Mouse (Mus musculus) ES-Bruce4 (cell line): Measurements from ENCODE around the gene Cnn2. TPM values are rescaled to one million over a fixed set of nuclear protein-coding genes. Genes with fewer than 3 reads are reported as not detected.
A peak's percentile ranks its signal among the peaks of the same experiment; 100 is the strongest.
"Not testable (repeated sequence)": the region's sequence is repeated elsewhere in the genome, so short reads cannot be mapped to it uniquely, and the experiment has no call there.

Source experiments
- H3K27ac ChIP-seq: 2 replicates; pipeline ENCODE4 v1.5.1; 2012; ENCODE audit warnings: low read length, inconsistent platforms; ENCODE audit not compliant: insufficient read depth
- H3K27me3 ChIP-seq: 2 replicates; pipeline ENCODE4 v1.6.1; 2012; ENCODE audit warnings: mild to moderate bottlenecking, low read length, inconsistent platforms; ENCODE audit not compliant: control insufficient read depth, poor library complexity, insufficient read depth, severe bottlenecking
- H3K36me3 ChIP-seq: 2 replicates; pipeline ENCODE4 v1.6.1; 2012; ENCODE audit warnings: inconsistent platforms, mild to moderate bottlenecking, low read length, moderate library complexity; ENCODE audit not compliant: control insufficient read depth, poor library complexity, insufficient read depth, severe bottlenecking
- H3K4me1 ChIP-seq: one replicate; pipeline ENCODE4 v1.8.1; 2011; ENCODE audit warnings: low read length; ENCODE audit not compliant: control insufficient read depth, insufficient read depth
- H3K4me3 ChIP-seq: 2 replicates; pipeline ENCODE4 v1.5.1; 2011; ENCODE audit warnings: low read depth, mild to moderate bottlenecking, low read length
- H3K9ac ChIP-seq: 2 replicates; pipeline ENCODE4 v1.6.1; 2012; ENCODE audit warnings: low read depth, mild to moderate bottlenecking, inconsistent platforms; ENCODE audit not compliant: poor library complexity, severe bottlenecking
- H3K9me3 ChIP-seq: replicated peaks from 2 replicates; pipeline ENCODE4 v1.6.1; 2012; ENCODE audit warnings: mild to moderate bottlenecking, low read length, inconsistent platforms; ENCODE audit not compliant: control insufficient read depth, poor library complexity, insufficient read depth, severe bottlenecking
- CTCF ChIP-seq: IDR thresholded peaks from one replicate; pipeline ENCODE4 v1.8.1; 2011; ENCODE audit warnings: low read depth, low read length
- EP300 ChIP-seq: IDR thresholded peaks from 2 replicates; pipeline ENCODE4 v1.6.1; 2011; ENCODE audit warnings: low read depth, low read length; ENCODE audit not compliant: insufficient read depth
- POLR2A ChIP-seq: IDR thresholded peaks from one replicate; pipeline ENCODE4 v1.8.1; 2011; ENCODE audit warnings: low read length; ENCODE audit not compliant: insufficient read depth
- polyA plus RNA-seq: library from polyadenylated mRNA; stranded (reverse); fragments of >200 nt; gene quantifications from 2 replicates; pipeline ENCODE4 v1.2.4, GENCODE M21; 2011; ENCODE audit warnings: low read depth; ENCODE audit not compliant: missing spikeins, insufficient read depth, insufficient read length

Gene Cnn2
- polyA plus RNA-seq, 1 experiment, result 156 TPM

GRCm38 (mm10) chr10:80039559-80039979 is 51.2 kb downstream of the Cnn2 start, which contains the start of gene Polr2e:
Gene Polr2e, minus strand, starts transcription at chr10:80039795.
- peaks cover 27% of the 10 kb centered on the region for H3K36me3 ChIP-seq
- H3K4me3 ChIP-seq, result peak within 1 kb of the TSS; percentile 83
- peak within 1 kb of the TSS; percentile 73 for H3K27ac ChIP-seq
- TF ChIP-seq CTCF, result no peak
- peak; percentile 68; the same call in 1 of the 2 replicates for TF ChIP-seq EP300
- TF ChIP-seq POLR2A, result no peak
- no peaks in the 10 kb centered on the region for H3K27me3 ChIP-seq
- H3K9me3 ChIP-seq, result no peaks in the 10 kb centered on the region
- H3K9ac ChIP-seq, result peak within 1 kb of the TSS; percentile 83
- H3K4me1 ChIP-seq, result peaks cover 2% of the 10 kb centered on the region

GRCm38 (mm10) chr10:80041409-80042060 is 53.2 kb downstream of the Cnn2 start:
- H3K36me3 ChIP-seq, result peaks cover 15% of the 10 kb centered on the region
- not testable (repeated sequence) for H3K9ac ChIP-seq, H3K27ac ChIP-seq, H3K4me1 ChIP-seq, H3K9me3 ChIP-seq, H3K27me3 ChIP-seq, H3K4me3 ChIP-seq

GRCm38 (mm10) chr10:80044087-80044486 is 55.7 kb downstream of the Cnn2 start:
- no peaks in the 10 kb centered on the region for H3K36me3 ChIP-seq
- peak; percentile 95 for TF ChIP-seq EP300
- TF ChIP-seq CTCF, result no peak
- H3K4me3 ChIP-seq, result no peak overlapping the region
- H3K9ac ChIP-seq, result no peak overlapping the region
- peaks cover 5% of the 10 kb centered on the region for H3K4me1 ChIP-seq
- H3K27ac ChIP-seq, result peak overlapping the region; percentile 62
- no peaks in the 10 kb centered on the region for H3K9me3 ChIP-seq
- H3K27me3 ChIP-seq, result no peaks in the 10 kb centered on the region

GRCm38 (mm10) chr10:80045364-80045763 is 57.0 kb downstream of the Cnn2 start:
- not testable (repeated sequence) for H3K4me3 ChIP-seq, H3K9ac ChIP-seq, H3K4me1 ChIP-seq, H3K36me3 ChIP-seq, H3K9me3 ChIP-seq, H3K27me3 ChIP-seq
- H3K27ac ChIP-seq, result peak overlapping the region; percentile 92

Other genes starting within 250 kb of the Cnn2 start
- gene Polrmt, start 242.0 kb upstream of the Cnn2 start, polyA plus RNA-seq, result 21.9 and 23.0 TPM in 2 replicates
- 1.0 and 1.2 TPM in 2 replicates for gene Fgf22, start 233.5 kb upstream of the Cnn2 start, polyA plus RNA-seq
- gene Rnf126, start 221.6 kb upstream of the Cnn2 start, polyA plus RNA-seq, result 49.6 and 61.5 TPM in 2 replicates
- gene Fstl3, start 211.3 kb upstream of the Cnn2 start, polyA plus RNA-seq, result 7.7 TPM in 2 replicates
- gene Prss57, start 197.6 kb upstream of the Cnn2 start, polyA plus RNA-seq, result not detected in 2 replicates
- gene Palm, start 195.0 kb upstream of the Cnn2 start, polyA plus RNA-seq, result 53.3 and 53.7 TPM in 2 replicates
- 4.0 and 6.4 TPM in 2 replicates for gene Misp, start 167.6 kb upstream of the Cnn2 start, polyA plus RNA-seq
- gene Ptbp1, start 134.2 kb upstream of the Cnn2 start, polyA plus RNA-seq, result 628 and 695 TPM in 2 replicates
- 8.7 and 13.1 TPM in 2 replicates for gene Prtn3, start 114.1 kb upstream of the Cnn2 start, polyA plus RNA-seq
- gene Plppr3, start 114.0 kb upstream of the Cnn2 start, polyA plus RNA-seq, result 6.4 and 8.3 TPM in 2 replicates
- not detected in 2 replicates for gene Elane, start 102.3 kb upstream of the Cnn2 start, polyA plus RNA-seq
- not detected in 2 replicates for gene Cfd, start 97.7 kb upstream of the Cnn2 start, polyA plus RNA-seq
- gene Med16, start 79.7 kb upstream of the Cnn2 start, polyA plus RNA-seq, result 17.4 and 17.5 TPM in 2 replicates
- not detected in 2 replicates for gene Gm26602, start 77.7 kb upstream of the Cnn2 start, polyA plus RNA-seq
- 0.25 and 1.2 TPM in 2 replicates for gene Kiss1r, start 71.6 kb upstream of the Cnn2 start, polyA plus RNA-seq
- 49.4 and 56.5 TPM in 2 replicates for gene R3hdm4, start 67.4 kb upstream of the Cnn2 start, polyA plus RNA-seq
- gene Arid3a, start 61.5 kb upstream of the Cnn2 start, polyA plus RNA-seq, result 31.1 and 36.5 TPM in 2 replicates
- gene Wdr18, start 28.4 kb upstream of the Cnn2 start, polyA plus RNA-seq, result 47.6 and 55.3 TPM in 2 replicates
- gene Grin3b, start 17.9 kb upstream of the Cnn2 start, polyA plus RNA-seq, result not detected in 2 replicates
- 54.6 and 61.1 TPM in 2 replicates for gene Tmem259, start 4.3 kb upstream of the Cnn2 start, polyA plus RNA-seq
- gene Abca7, start 7.9 kb downstream of the Cnn2 start, polyA plus RNA-seq, result 10.6 and 11.0 TPM in 2 replicates
- 6.5 and 6.9 TPM in 2 replicates for gene Arhgap45, start 28.1 kb downstream of the Cnn2 start, polyA plus RNA-seq
- gene Polr2e, start 51.2 kb downstream of the Cnn2 start, polyA plus RNA-seq, result 176 and 180 TPM in 2 replicates
- gene Gpx4, start 58.6 kb downstream of the Cnn2 start, polyA plus RNA-seq, result 479 and 507 TPM in 2 replicates
- gene Sbno2, start 117.0 kb downstream of the Cnn2 start, polyA plus RNA-seq, result 36.1 and 37.3 TPM in 2 replicates
- gene Stk11, start 127.2 kb downstream of the Cnn2 start, polyA plus RNA-seq, result 70.3 and 91.6 TPM in 2 replicates
- gene Atp5d, start 150.0 kb downstream of the Cnn2 start, polyA plus RNA-seq, result 242 and 255 TPM in 2 replicates
- 29.8 and 33.4 TPM in 2 replicates for gene Cbarp, start 152.3 kb downstream of the Cnn2 start, polyA plus RNA-seq
- gene Midn, start 159.7 kb downstream of the Cnn2 start, polyA plus RNA-seq, result 67.4 and 73.2 TPM in 2 replicates
- 51.9 and 58.2 TPM in 2 replicates for gene Cirbp, start 177.4 kb downstream of the Cnn2 start, polyA plus RNA-seq
- 7.6 and 7.7 TPM in 2 replicates for gene 1600002K03Rik, start 184.4 kb downstream of the Cnn2 start, polyA plus RNA-seq
- gene Efna2, start 190.9 kb downstream of the Cnn2 start, polyA plus RNA-seq, result 7.2 and 11.2 TPM in 2 replicates
- 35.7 and 36.5 TPM in 2 replicates for gene Mum1, start 237.8 kb downstream of the Cnn2 start, polyA plus RNA-seq